Mouse (Mus musculus): ENCODE measurements around the gene Tubg1. TPM values are rescaled to one million over a fixed set of nuclear protein-coding genes. Genes with fewer than 3 reads are reported as not detected.

Tubg1 gene
- total RNA-seq, 2 experiments from 2014 or later = 45.7 to 49.2 TPM

DNA sequence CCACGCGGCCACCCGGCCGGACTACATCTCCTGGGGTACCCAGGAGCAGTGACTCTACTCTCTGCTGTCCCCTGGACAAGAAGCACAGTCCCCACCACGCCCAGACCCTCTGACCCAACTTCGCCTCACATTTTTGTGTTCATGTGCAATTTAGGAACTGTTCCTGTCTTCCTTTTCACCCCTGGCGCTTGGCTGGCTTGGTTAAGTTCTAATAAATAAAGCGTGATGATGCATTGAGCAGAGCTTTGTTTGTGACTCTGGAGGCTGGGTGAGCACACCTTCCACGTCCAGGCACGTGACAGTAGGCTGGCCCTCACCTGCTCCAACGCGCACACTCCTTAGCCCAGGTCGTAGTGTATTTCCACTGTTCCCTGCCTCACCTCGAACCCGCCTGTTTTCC, 41.8 kb downstream of the Tubg1 start:
- no peak for DNase-seq (ENCODE audit: low spot score in 2 of 2)

DNA sequence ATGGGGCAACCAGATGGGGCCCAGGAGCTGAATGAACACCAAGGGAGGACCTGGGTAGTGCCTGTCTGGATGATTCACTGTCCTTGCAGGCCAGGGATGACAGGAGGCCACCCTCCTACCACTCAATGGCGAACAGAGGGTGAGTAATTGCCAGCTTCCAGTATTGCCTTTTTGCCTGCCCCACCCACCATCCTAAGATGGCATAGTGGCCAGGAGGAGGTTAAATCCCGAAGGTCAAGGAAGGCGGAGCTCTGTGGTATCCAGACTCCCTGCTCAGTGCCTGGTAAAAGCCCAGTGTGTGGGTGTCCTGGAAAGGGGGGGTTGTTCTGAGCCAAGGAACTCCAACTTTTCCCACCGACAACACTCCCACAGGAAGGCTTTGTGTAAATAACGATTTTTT, 42.6 kb downstream of the Tubg1 start:
- intact Hi-C loops (cut with DNase I) = no loop called here
- no peak for DNase-seq (ENCODE audit: low spot score in 2 of 2)

More for the DNA sequence above, 41.8 kb downstream of the Tubg1 start:
- intact Hi-C loops (cut with DNase I) = no loop called here

DNA sequence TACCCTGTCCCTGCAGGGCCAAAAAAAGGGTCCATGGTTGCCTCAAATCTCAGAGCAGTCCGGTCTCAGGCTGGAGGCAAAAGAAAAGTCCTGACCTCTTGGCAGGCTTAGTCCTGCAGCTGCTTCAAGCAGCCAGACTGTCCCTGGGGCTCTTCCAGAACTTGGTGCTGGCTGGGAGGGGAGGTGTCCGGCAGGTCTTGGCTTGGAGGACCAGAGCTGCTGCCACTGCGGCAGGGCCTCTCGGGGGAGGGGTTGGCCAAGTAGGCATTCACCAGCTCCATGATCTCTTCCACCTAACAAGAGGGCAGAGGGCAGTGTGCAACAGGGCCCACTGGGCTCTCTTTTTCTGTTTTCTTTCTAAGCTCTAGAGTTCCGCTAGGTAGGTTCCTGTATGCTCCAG, 43.0 kb downstream of the Tubg1 start:
- DNase-seq (ENCODE audit: low spot score in 2 of 2) = no peak
- intact Hi-C loops (cut with DNase I) = no loop called here

DNA sequence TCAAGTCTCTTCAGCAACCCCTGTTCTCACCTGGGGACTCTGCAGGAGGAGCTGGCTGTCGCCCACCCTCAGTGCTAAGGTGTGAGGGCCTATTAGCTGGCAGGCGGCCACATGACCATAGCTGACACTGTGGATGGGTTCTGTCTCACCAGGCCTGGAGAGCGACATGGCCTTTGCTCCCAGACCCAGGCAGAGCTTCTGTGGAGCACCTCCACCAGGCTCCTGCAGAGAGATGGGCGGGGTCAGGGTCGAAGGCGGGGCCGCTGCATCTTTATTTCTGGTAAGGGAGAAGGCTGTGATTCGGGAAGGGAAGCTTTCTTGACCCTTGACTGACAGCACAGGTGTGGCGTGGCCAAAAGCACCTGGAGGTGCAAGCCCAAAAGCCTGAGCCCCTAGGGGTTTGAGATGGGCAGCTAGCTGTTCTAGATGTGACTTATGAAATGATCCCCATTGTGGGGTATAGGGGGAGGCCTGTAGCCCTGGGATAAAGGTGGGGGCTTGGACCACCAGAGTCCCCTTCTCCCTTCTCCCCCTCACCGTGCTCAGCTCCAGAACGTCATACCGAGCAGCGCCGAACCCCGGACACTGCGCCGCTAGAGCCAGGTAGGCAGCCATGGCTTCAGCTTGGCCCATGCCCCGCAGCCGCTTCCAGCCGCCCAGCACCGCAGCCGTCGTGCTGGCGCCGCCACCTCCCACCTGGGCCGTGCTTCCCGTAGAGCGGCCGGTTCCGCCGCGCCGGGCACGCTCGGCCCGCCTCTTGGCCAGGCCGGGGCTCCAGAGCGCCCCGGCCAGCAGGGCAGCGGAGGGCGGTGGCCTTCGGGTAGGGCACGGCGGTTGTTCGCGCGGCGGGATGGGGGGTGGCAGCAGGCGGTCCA, 44.0 kb downstream of the Tubg1 start:
- intact Hi-C loops (cut with DNase I) = no loop called here
- DNase-seq (ENCODE audit: low spot score in 2 of 2) = no peak

DNA sequence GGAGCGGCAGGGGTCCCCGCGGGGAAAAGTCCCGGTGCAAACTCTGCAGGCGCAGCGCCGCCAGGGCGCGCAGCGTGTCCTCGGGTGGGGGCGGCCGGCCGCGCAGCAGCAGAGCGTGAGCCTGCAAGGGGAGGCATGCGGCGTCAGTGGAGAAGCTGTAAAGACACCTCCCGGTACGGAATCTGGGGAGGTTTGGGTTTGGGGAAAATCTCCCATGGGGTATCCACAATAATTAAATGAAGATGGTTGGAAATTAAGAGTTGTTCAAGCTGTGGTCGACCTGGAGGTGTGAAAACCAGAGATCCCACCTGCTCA, 44.6 kb downstream of the Tubg1 start:
- intact Hi-C loops (cut with DNase I) = no loop called here
- DNase-seq (ENCODE audit: low spot score in 2 of 2) = no peak

DNA sequence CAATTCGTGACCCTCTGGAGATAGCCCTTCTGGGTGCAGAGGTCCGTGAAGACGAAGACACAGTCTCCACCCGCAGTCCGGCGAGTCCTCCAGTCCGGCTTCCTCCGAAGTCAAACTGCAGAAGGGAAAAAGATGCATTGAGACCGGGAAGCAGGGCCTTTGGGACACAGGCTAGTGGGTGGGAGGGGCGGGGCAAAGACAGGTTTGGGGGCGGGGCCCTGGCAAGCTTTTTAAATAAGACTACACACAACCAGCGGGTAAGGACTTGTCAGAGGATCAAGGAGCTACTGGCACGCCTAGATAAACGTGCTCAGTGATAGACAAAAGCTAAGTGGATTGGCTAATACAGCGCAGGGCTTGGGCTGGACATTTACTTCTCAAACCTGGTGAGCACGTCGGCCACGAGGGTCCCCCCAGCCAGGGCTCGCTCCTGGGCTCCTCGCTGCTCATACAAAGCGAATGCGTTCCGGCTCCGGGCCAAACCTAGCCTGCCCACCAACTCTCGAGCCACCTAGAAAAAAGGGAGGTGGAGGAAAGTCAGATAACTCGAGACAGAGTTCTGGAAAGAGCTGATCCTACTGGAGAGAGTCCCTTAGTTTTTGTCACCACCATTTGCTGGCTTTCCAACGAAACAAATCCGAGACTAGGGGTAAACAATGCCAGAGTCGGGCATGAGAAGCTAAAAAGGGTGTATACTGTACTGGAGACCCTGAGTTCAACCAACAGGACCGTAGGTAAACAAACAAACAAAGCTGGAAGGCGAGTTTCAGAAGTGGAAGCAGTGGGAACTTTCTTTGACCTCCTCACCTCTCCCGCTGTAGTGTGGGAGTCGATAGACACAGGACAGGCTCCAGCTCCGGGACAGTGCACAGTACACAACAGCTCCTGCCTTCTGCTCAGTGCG, 45.2 kb downstream of the Tubg1 start:
- intact Hi-C loops (cut with DNase I) = no loop called here
- DNase-seq (ENCODE audit: low spot score in 2 of 2) = no peak

DNA sequence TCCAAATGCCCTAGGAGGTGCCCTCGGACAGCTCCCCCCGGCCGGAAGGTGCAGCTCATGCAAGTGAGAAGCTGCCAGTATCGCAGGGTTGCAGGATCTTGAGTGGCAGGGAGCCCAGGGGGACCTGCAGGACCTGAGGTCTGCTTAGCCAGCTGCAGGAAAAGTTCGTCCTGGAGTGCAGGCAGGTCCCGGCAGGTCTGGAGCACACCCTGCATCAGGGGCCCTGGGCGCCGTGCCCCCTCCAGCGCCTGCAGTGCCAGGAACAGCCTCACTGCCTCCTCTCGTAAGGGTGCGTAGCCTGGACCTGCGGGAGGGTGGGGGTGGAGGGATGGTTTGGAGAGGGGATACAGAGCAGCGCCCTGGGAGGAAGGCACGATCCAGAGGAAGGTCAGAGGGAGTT, 46.6 kb downstream of the Tubg1 start:
- intact Hi-C loops (cut with DNase I) = no loop called here
- DNase-seq (ENCODE audit: low spot score in 2 of 2) = no peak

DNA sequence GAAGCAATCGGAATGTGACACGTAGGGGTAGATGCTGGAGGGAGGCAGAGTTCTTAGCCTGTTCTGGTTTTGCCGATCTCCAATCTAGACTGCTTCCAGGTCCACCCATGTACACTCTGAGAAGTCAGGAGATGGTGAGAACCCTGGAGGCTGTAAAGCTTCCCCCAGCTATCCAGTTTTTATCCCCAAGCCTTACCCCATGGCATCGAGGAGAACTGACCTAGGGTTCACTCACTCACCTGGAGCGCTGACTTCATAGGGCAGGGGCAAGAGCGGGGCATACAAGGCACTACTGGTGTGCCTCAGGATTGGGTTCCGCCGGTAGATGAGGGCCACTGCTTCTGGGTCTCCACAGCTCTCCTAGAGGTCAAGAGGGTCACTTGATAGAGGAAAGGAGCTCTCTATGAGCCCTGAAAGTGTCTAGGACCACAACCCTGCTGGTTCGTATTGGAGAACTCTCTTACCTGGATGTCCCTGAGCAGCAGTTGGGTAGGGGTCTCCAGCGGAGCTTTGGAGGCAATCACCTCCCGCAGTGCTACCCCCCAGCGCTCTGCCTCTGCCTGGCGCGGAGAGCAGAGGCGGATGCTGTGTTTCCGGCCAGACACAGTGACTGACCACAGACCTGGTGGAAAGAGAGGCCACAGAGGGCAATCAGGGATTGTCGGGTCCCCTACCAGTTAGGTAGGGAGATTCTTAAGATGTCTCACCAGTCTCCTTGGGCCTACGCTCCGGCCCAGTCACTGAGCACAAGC, 47.6 kb downstream of the Tubg1 start:
- intact Hi-C loops (cut with DNase I) = no loop called here
- no peak for DNase-seq (ENCODE audit: low spot score in 2 of 2)

DNA sequence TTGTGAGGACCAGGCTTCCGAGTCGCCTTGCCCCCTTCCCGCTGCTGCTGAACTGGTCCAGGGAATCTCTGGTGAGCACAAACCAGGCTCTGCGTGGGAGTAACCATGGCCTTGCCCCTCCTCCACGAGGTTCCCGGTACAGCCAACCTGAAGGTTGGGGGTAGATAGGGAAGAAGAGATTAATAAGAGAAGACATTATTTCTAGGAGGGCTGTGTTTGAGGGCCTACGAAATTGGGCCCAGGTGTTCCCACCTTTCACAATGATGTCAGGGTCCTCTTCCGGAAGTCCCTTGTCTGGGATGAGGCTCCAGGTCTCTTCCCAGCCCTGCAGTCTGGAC, 48.2 kb downstream of the Tubg1 start:
- DNase-seq (ENCODE audit: low spot score in 2 of 2) = no peak

DNA sequence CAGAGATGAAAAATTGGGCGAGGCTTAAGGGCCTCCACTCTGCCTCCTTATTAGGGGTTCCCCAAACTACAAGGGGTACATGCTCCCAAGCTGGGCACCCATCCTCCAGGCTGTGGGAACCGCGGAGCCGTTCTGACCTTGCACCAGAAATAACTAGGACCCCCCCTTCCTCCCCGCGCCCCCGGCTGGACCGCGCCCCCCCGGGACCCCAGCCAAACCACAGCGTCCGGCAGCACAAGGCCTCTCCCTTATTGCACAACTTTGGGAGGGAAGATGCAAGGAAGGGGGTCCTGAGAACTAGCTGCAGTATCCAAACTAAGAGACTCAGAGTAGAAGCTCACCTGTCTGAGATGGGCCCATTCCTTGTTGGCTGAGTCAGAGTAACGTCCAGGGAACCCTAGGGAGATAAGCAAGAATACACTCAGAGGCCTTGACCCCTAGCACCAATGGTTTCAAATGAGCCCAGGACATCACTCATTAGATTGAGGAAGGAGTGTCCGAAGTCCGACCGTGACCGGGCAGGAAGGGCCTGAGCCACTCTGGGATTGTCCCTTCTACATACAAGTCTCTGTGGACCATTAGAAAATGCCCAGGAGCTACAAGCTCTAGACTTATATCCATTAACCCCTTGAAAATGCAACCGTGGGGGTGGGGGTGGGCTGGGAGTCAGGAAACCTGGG, 48.7 kb downstream of the Tubg1 start:
- DNase-seq (ENCODE audit: low spot score in 2 of 2) = no peak
- intact Hi-C loops (cut with DNase I) = no loop called here

More for the DNA sequence above, 48.2 kb downstream of the Tubg1 start:
- intact Hi-C loops (cut with DNase I) = no loop called here

DNA sequence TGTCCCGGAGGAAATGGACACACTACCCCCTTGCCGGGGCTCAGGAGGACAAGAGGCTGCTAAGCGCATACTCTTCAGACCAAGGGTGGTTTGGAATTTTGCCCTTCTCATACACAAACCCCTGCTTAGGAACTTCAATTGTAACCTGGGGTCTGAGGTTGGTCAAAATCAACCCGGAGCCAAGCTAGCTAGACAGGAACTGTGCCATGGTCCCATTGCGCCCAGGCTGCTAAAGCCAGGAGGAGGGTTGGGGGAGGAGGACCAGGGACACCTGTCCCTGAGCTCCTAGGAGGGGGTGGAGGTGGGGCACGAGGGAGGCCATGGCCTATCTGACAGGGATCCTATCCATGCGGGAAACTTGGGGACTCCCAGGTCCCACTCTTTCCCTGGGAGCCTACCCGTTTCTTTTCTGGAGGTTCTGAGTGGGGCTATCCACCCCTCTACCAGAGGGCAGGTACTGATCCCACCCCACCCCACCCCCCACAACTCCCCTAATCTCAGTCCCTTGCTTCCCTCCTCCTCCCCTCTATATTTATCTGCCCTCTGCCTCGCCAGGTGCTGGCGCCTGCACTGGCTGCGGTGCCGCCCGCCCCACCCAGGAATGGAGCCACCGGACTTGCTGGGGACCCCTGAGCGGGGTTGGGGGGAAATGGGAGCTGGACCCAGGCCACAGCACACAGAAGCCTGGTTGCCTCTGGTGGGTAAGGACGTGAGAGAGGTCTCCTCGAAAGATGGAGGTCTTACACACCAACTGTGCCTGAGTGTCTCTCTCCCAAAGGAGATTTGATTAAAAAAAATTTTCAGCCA, 49.8 kb downstream of the Tubg1 start:
- intact Hi-C loops (cut with DNase I) = loop anchor here (2.0 to 10.0 kb wide), 2 partner anchors 51 to 185 kb away; partner anchors contain the start of genes Retreg3 and Tubg1

DNA sequence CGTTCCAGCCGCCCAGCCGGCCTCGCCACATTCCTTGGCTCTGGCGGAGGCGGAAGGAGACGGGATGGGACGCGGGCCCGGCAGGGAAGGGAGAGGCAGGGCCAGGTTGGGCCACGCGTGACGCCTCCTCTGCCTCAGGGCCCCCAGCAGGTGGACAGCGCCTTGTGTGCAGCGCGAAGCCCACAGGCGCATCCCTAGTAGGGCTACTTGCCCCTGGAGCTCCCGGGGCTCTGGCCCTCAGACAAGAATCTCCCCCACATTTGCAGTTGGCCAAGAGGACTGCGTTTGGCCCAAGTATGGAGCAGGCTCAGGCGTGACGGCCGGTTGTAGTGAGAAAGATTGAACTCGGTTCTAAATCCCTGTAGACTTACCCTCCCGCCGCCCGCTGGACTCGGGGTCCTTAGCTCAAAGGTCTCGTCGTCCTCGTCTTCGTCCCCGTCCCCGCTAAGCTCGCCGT, 50.6 kb downstream of the Tubg1 start, which contains the start of gene Cntnap1:
Cntnap1 (plus strand) TSS at position 170 of the 457 bp plus-strand sequence.
- DNase-seq (ENCODE audit: low spot score in 2 of 2) = no peak
- intact Hi-C loops (cut with DNase I) = loop anchor here (2.0 to 10.0 kb wide), 2 partner anchors 52 to 186 kb away; partner anchors contain the start of genes Retreg3 and Tubg1

More for the DNA sequence above, 49.8 kb downstream of the Tubg1 start:
- no peak for DNase-seq (ENCODE audit: low spot score in 2 of 2)

DNA sequence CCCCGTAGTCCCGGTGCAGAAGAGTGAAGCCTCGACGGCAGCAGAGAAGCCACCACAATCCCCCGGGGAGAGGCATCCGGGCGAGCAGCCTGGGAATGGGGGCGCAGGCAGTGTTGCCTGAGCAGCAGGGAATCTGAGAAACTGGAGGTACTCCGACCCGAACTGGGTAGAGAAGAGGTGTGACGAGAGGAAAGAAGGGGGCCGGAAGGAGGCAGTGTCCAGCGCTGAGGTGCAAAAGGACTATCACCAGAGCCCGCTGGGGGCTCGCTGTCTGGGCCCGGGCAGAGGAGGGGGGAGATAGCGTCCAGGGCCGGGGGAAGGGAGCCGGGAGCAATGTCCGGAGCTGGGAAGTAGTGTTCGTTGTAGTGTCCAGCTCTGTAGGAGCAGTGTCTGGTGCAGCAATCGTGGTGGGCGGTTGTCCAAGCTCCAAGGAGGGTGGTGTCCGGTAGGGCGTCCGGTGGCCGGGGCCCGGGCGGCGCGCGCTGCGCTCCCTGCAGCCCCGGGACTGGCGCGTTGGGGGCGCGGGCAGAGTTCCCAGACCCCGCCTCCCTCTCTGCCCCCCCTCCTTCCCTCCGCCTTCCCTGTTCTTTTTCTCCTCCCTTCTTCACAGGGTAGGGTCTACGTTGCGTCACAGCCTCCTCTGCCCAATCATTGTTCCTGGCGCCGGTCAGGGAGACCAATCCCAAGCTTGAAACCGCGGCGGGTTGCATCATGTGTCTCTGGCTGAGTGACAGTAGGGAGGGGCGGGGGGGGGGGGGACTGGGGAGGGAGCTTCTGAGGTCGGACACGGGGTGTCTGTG, 51.3 kb downstream of the Tubg1 start, which contains the start of gene Plekhh3:
Plekhh3 (minus strand) TSS at position 541 of the 800 bp plus-strand sequence.
- intact Hi-C loops (cut with DNase I) = loop anchor here (2.0 to 10.0 kb wide), 2 partner anchors 52 to 186 kb away; partner anchors contain the start of genes Retreg3 and Tubg1

DNA sequence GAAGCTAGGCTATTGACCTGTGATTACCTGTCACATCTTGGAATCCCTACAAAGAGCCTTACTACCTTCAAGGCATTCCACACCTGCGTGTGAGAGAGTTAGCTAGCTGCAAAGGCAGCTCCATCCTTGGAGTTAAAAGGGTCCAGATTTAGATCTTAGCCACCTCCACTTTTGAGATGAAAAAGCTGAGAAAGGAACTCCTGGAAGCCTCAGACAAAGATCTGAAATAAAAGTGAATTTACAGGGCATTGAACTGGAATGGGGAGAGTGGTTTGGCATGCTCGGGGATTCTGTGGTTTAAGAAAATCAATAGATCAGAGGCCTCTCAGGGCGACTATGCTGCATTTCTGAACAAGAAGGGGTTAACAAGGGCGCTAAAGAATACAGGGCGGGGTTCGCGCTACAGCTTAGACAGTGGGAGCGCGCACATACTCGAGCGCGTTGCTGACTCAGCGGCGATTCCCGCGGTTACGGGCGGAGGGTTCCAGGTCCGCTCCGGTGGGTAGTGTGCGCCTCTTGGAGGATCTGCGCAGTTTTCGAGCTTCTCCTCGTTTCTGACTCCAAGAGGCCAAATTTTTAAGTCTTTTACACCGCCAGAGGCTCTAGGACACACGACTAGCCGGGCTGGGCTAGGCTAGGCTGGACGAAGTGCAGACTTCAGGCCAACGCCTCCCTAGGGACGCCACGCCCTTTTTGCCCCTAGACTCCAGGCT, 52.1 kb downstream of the Tubg1 start:
- intact Hi-C loops (cut with DNase I) = loop anchor here (2.0 to 10.0 kb wide), 2 partner anchors 53 to 187 kb away; partner anchors contain the start of genes Retreg3 and Tubg1
- DNase-seq (ENCODE audit: low spot score in 2 of 2) = peak; percentile 71 to 78

More for the DNA sequence above, 51.3 kb downstream of the Tubg1 start, which contains the start of gene Plekhh3:
- peak; percentile 93 to 94 for DNase-seq (ENCODE audit: low spot score in 2 of 2)

DNA sequence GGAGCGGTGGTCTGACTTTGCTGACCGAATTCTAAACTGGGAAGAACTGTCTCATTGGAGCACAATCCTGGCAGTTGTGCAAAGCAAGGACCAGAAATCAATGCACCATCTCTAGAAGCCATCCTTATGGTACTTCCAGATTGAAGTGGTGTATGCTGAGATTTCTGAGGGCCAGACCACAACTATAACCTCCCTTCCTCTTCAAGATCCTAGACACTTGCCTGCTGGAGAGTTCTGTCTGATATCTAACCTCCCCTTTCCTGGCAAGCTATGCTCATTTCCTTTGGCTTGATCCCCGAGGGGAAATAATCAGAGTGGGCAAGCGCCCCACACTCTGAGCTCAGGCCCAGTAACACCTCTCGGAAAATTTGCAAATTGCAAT, 52.7 kb downstream of the Tubg1 start:
- no peak for DNase-seq (ENCODE audit: low spot score in 2 of 2)
- intact Hi-C loops (cut with DNase I) = loop anchor here (10.0 kb wide), 1 partner anchor 188 kb away; no protein-coding TSS in a partner anchor

DNA sequence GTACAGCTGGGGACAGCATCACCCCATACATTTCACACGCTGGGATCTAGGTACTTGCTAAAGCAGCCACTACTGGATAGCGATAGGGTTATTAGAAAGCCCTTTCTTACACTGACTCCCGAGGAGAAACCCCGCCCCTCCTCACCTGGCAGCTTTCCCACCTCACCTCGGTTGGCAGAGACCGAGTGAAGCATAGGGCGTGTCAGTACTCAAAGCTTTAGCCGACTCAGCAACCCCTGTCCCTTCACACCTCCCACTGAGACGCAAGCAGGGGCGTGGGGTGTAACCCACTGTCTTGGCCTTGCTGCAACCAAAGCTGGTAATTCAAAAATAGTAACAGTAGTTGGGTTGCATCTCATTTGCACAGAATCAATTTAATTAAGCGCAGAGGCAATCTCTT, 53.4 kb downstream of the Tubg1 start:
- intact Hi-C loops (cut with DNase I) = loop anchor here (10.0 kb wide), 1 partner anchor 188 kb away; no protein-coding TSS in a partner anchor

More for the DNA sequence above, 53.4 kb downstream of the Tubg1 start:
- DNase-seq (ENCODE audit: low spot score in 2 of 2) = no peak
